Mouse (Mus musculus) heart, adult 2 months (tissue): ENCODE measurements around the gene Hilpda.

Experiments
- CTCF ChIP-seq: fragments of 200-600 bp; IDR thresholded peaks from 2 replicates; pipeline ENCODE4 v1.8.1; 2022; ENCODE audit warnings: antibody characterized with exemption, mild to moderate bottlenecking, moderate library complexity
- EP300 ChIP-seq: fragments of 200-500 bp; IDR thresholded peaks from 2 replicates; pipeline ENCODE4 v1.6.1; 2011; ENCODE audit warnings: low read depth, low read length, control low read depth; ENCODE audit not compliant: insufficient read depth
- POLR2A ChIP-seq: fragments of 200-500 bp; IDR thresholded peaks from 2 replicates; pipeline ENCODE4 v1.6.1; 2011; ENCODE audit warnings: mild to moderate bottlenecking, low read depth, low read length, control low read depth; ENCODE audit not compliant: insufficient read depth

- TF ChIP-seq CTCF (no peak), EP300 (no peak), POLR2A (no peak)
Measured at GRCm38 (mm10) chr6:29317286-29317685, 45.0 kb downstream of the Hilpda start.
